ENCODE assay signal across 9 mouse cellular contexts in the genomic region with DNA sequence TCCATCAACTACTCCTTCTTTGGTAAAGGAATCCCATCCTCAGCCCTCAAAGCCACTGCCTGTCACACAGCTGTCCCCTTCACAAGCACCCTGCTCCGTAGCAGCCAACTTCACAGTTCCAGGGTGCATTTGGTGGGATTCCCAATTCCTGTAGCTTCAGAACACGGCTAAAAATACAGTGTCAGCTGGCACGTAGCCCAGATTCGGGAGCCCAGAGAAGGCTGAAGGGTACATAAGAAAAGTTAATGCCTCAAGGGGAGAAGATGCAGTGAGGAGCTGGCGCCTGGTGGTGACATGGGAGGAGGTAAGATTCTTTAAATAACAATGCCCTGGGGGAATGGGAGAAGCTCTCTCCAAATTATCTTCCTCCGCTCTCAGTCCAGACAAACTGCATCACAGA. TPM values are rescaled to one million over a fixed set of nuclear protein-coding genes. Genes with fewer than 3 reads are reported as not detected.
A peak's percentile ranks its signal among the peaks of the same experiment; 100 is the strongest.
DNase-seq lines count a peak whose midpoint lies in the region; ATAC-seq and TF ChIP-seq lines count a peak whose summit lies in the region.
"Had no signal": no experiment of that assay in that cellular context is flagged by ENCODE, and none has a peak within 500 bp of the region (broad histone marks: within the 10 kb centered on the region; RNA-seq: fewer than 3 reads in every experiment).

No protein-coding gene starts in this region.

- H3K36me3 ChIP-seq in kidney, postnatal 0 days (ENCODE audit: insufficient read depth, low read length) = no peaks in the 10 kb centered on the region
- H3K36me3 ChIP-seq in embryonic facial prominence, embryonic 15.5 days = no peaks in the 10 kb centered on the region
- no peaks in the 10 kb centered on the region for H3K36me3 ChIP-seq in heart, embryonic 11.5 days (ENCODE audit: control insufficient read depth, insufficient read depth, low read length)
- peaks cover 3% of the 10 kb centered on the region; the same call in 1 of the 2 replicates for H3K36me3 ChIP-seq in thymus, adult 2 months (ENCODE audit: control insufficient read depth, insufficient read depth, low read length)
- H3K36me3 ChIP-seq in forebrain, embryonic 15.5 days = no peaks in the 10 kb centered on the region

- H3K4me3 ChIP-seq in kidney, postnatal 0 days (replicated peaks; ENCODE audit: low read depth, low read length) = no peak overlapping the region
- H3K4me3 ChIP-seq in embryonic facial prominence, embryonic 15.5 days (replicated peaks) = no peak overlapping the region
- no peak overlapping the region for H3K4me3 ChIP-seq in heart, embryonic 11.5 days (ENCODE audit: low read depth, low read length)
- no peak overlapping the region for H3K4me3 ChIP-seq in thymus, adult 2 months (ENCODE audit: control insufficient read depth, insufficient read depth, low read length)
- no peak overlapping the region for H3K4me3 ChIP-seq in forebrain, embryonic 15.5 days

- no peak overlapping the region for H3K9ac ChIP-seq in kidney, postnatal 0 days (ENCODE audit: low read depth, low read length)
- no peak overlapping the region for H3K9ac ChIP-seq in embryonic facial prominence, embryonic 15.5 days
- no peak overlapping the region for H3K9ac ChIP-seq in heart, embryonic 11.5 days (ENCODE audit: low read depth, low read length)
- H3K9ac ChIP-seq in forebrain, embryonic 15.5 days (replicated peaks) = no peak overlapping the region

- no peaks in the 10 kb centered on the region for H3K27me3 ChIP-seq in kidney, postnatal 0 days (ENCODE audit: insufficient read depth, low read length)
- H3K27me3 ChIP-seq in embryonic facial prominence, embryonic 15.5 days = no peaks in the 10 kb centered on the region
- no peaks in the 10 kb centered on the region for H3K27me3 ChIP-seq in heart, embryonic 11.5 days (ENCODE audit: control insufficient read depth, insufficient read depth, low read length)
- no peaks in the 10 kb centered on the region for H3K27me3 ChIP-seq in thymus, adult 2 months (ENCODE audit: control insufficient read depth, insufficient read depth, low read length)
- no peaks in the 10 kb centered on the region for H3K27me3 ChIP-seq in forebrain, embryonic 15.5 days

- H3K4me2 ChIP-seq in kidney, postnatal 0 days (ENCODE audit: low read length) = no peak overlapping the region
- H3K4me2 ChIP-seq in embryonic facial prominence, embryonic 15.5 days (replicated peaks) = 0 out of 2 replicates have a peak overlapping the region, but pooled peaks have one; percentile 1
- H3K4me2 ChIP-seq in heart, embryonic 11.5 days = peak overlapping the region; percentile 37
- no peak overlapping the region for H3K4me2 ChIP-seq in forebrain, embryonic 15.5 days (replicated peaks)
- H3K4me2 ChIP-seq: liver, embryonic 11.5 days had no signal

- H3K4me1 ChIP-seq in kidney, postnatal 0 days (replicated peaks; ENCODE audit: insufficient read depth, low read length) = 0 out of 2 replicates have a peak, but pooled peaks cover 3% of the 10 kb centered on the region
- H3K4me1 ChIP-seq in embryonic facial prominence, embryonic 15.5 days = 0 out of 2 replicates have a peak, but pooled peaks cover 8% of the 10 kb centered on the region
- H3K4me1 ChIP-seq in heart, embryonic 11.5 days (ENCODE audit: control insufficient read depth, insufficient read depth, low read length) = peaks cover 8% of the 10 kb centered on the region; the same call in 1 of the 2 replicates
- H3K4me1 ChIP-seq in thymus, adult 2 months (replicated peaks; ENCODE audit: control insufficient read depth, insufficient read depth, low read length) = no peaks in the 10 kb centered on the region
- H3K4me1 ChIP-seq in forebrain, embryonic 15.5 days = peaks cover 10% of the 10 kb centered on the region

- DNase-seq in kidney, postnatal 0 days (ENCODE audit: low spot score) = peak; percentile 57
- no peak for DNase-seq in kidney, postnatal 14 days
- DNase-seq in lung, postnatal 14 days = peak; percentile 32
- DNase-seq in thymus, adult 2 months = no peak
- DNase-seq in thymus, postnatal 4 days = no peak

- no peak for ATAC-seq in kidney, postnatal 0 days (replicated peaks; ENCODE audit: low FRiP score, low read depth)
- no peak; the same call in 1 of the 2 replicates for ATAC-seq in embryonic facial prominence, embryonic 15.5 days (ENCODE audit: insufficient number of reproducible peaks, low FRiP score, low TSS enrichment, low read depth)
- no peak for ATAC-seq in heart, embryonic 11.5 days (replicated peaks; ENCODE audit: insufficient number of reproducible peaks, low FRiP score, low TSS enrichment)
- ATAC-seq in forebrain, embryonic 15.5 days (replicated peaks) = no peak

- no peak for TF ChIP-seq CTCF in kidney, postnatal 0 days (IDR thresholded peaks at IDR 0.05; ENCODE audit: low read depth)
- TF ChIP-seq CTCF in thymus, adult 2 months (IDR thresholded peaks at IDR 0.05; ENCODE audit: borderline replicate concordance, control insufficient read depth, extremely low read depth, insufficient read depth, low read length, poor library complexity) = no peak

- no peak for TF ChIP-seq POLR2A in thymus, adult 2 months (IDR thresholded peaks at IDR 0.05; ENCODE audit: control insufficient read depth, extremely low read depth, insufficient read depth, low read length, poor library complexity)

- H3K9me3 ChIP-seq in kidney, postnatal 0 days (replicated peaks; ENCODE audit: low read length) = no peaks in the 10 kb centered on the region
- H3K9me3 ChIP-seq in embryonic facial prominence, embryonic 15.5 days (replicated peaks) = no peaks in the 10 kb centered on the region
- H3K9me3 ChIP-seq in heart, embryonic 11.5 days (replicated peaks; ENCODE audit: control insufficient read depth, low read length) = no peaks in the 10 kb centered on the region
- H3K9me3 ChIP-seq in forebrain, embryonic 15.5 days = no peaks in the 10 kb centered on the region

- H3K27ac ChIP-seq in kidney, postnatal 0 days = no peak overlapping the region
- no peak overlapping the region for H3K27ac ChIP-seq in embryonic facial prominence, embryonic 15.5 days (replicated peaks)
- H3K27ac ChIP-seq in heart, embryonic 11.5 days (ENCODE audit: low read depth, low read length) = peak overlapping the region; percentile 68
- H3K27ac ChIP-seq in thymus, adult 2 months (ENCODE audit: control insufficient read depth, insufficient read depth, low read length) = no peak overlapping the region
- no peak overlapping the region for H3K27ac ChIP-seq in forebrain, embryonic 15.5 days (replicated peaks)

- 51% methylated on average over 6 of the region's 6 CpGs for WGBS in kidney, postnatal 0 days
- WGBS in embryonic facial prominence, embryonic 15.5 days = 20% methylated on average over 6 of the region's 6 CpGs
- 32% methylated on average over 6 of the region's 6 CpGs for WGBS in heart, embryonic 11.5 days (ENCODE audit: insufficient replicate concordance)
- WGBS in thymus, adult 2 months = 89% methylated on average over 6 of the region's 6 CpGs
- WGBS in forebrain, embryonic 15.5 days = 47% methylated on average over 6 of the region's 6 CpGs

RNA-seq across cellular contexts. Expression of gene Susd1, which starts 34.1 kb away (rescaled TPM):
- polyA plus RNA-seq in kidney, postnatal 0 days (2015; fragmentation: Nextera tagmentation; extraction: Ambion mirVana) = 6.3 and 7.6 TPM in 2 replicates
- 3.7 and 4.4 TPM in 2 replicates for polyA plus RNA-seq in embryonic facial prominence, embryonic 15.5 days (2015; fragmentation: Nextera tagmentation; extraction: Ambion mirVana)
- 5.4 and 7.0 TPM in 2 replicates for polyA plus RNA-seq in heart, embryonic 11.5 days (2014; fragmentation: Nextera tagmentation; extraction: Ambion mirVana)
- 21.6 and 22.0 TPM in 2 replicates for polyA plus RNA-seq in thymus, adult 2 months (2012; rRNA removed)
- polyA plus RNA-seq in forebrain, embryonic 15.5 days (2015; fragmentation: Nextera tagmentation; extraction: Ambion mirVana) = 0.90 and 0.91 TPM in 2 replicates

Comparison
In these comparisons a context has a peak if more than half of its experiments do, and no peak if none do; other contexts are left out.
1. DNase-seq: peak in kidney, postnatal 0 days (single experiment) and lung, postnatal 14 days (single experiment); none in kidney, postnatal 14 days (single experiment), thymus, adult 2 months (single experiment) and thymus, postnatal 4 days (single experiment).
2. H3K4me2 ChIP-seq: peak in embryonic facial prominence, embryonic 15.5 days (single experiment) and heart, embryonic 11.5 days (single experiment); none in kidney, postnatal 0 days (single experiment) and forebrain, embryonic 15.5 days (single experiment).